Mouse (Mus musculus) forebrain, embryonic 16.5 days (tissue): ENCODE results near the gene Atoh7. TPM values are rescaled to one million over a fixed set of nuclear protein-coding genes. Genes with fewer than 3 reads are reported as not detected.

ENCODE experiments used
- ATAC-seq: fragments of 200-750 bp; cut with Nextera tagmentation; 2 replicates; pipeline ENCODE4 v1.8.0; 2017; ENCODE audit warnings: mild to moderate bottlenecking, moderate library complexity
- H3K27ac ChIP-seq: fragments of 300-500 bp; sonication (generic); 2 replicates; pipeline ENCODE4 v1.5.1; 2014; ENCODE audit warnings: low read length, control low read depth
- H3K27me3 ChIP-seq: fragments of 300-500 bp; sonication (generic); replicated peaks from 2 replicates; pipeline ENCODE4 v1.6.1; 2014; ENCODE audit warnings: low read length; ENCODE audit not compliant: control insufficient read depth, insufficient read depth
- H3K36me3 ChIP-seq: fragments of 300-500 bp; sonication (generic); 2 replicates; pipeline ENCODE4 v1.6.1; 2014; ENCODE audit not compliant: control insufficient read depth, insufficient read depth
- H3K4me1 ChIP-seq: fragments of 300-500 bp; sonication (generic); replicated peaks from 2 replicates; pipeline ENCODE4 v1.6.1; 2014; ENCODE audit warnings: low read length; ENCODE audit not compliant: control insufficient read depth, insufficient read depth
- H3K4me2 ChIP-seq: fragments of 300-500 bp; sonication (generic); 2 replicates; pipeline ENCODE4 v1.6.1; 2014; ENCODE audit warnings: mild to moderate bottlenecking, low read length, control low read depth
- H3K4me3 ChIP-seq: fragments of 300-500 bp; sonication (generic); replicated peaks from 2 replicates; pipeline ENCODE4 v1.5.1; 2014; ENCODE audit warnings: mild to moderate bottlenecking, low read length, control low read depth
- H3K9ac ChIP-seq: fragments of 300-500 bp; sonication (generic); replicated peaks from 2 replicates; pipeline ENCODE4 v1.6.1; 2014; ENCODE audit warnings: low read depth, low read length, control low read depth
- H3K9me3 ChIP-seq: fragments of 300-500 bp; sonication (generic); 2 replicates; pipeline ENCODE4 v1.6.1; 2016; ENCODE audit warnings: low read length; ENCODE audit not compliant: control insufficient read depth
- WGBS: fragments of 180-500 bp; shearing (Covaris S2); extraction: QIAGEN DNeasy Blood & Tissue Kit; methylation state at CpG from one replicate; pipeline ENCODE4 v1.1.7; 2014; 5-methylcytosine and 5-hydroxymethylcytosine counted together
- polyA plus RNA-seq: library from polyadenylated mRNA; unstranded; fragments of >200 nt; fragmentation: Nextera tagmentation; extraction: Ambion mirVana; gene quantifications from 2 replicates; pipeline ENCODE4 v1.2.1, GENCODE M21; 2015

Atoh7 gene
- polyA plus RNA-seq, 1 experiment from 2014 or later, result 0.98 TPM

DNA sequence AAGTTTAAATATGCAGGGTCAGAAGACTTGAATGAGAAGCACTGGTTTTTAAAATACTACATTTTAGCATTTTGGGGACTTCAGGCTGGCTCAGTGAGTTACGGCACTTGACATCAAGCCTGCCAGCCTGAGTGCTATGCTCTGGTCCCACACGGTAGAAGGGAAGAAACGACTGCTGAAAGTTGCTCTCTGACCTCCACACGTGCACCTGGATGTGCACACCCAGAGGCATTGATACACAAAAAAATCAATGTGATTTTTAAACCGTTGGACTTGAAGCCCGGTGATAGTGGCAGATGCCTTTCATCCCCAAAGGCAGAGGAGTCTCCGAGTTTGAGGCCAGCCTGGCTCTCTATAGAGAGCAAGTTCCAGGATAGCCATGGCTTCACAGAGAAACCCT is 7.5 kb upstream of the Atoh7 start:
- H3K27ac ChIP-seq, result no peak overlapping the region
- ATAC-seq, result no peak
- no peak overlapping the region for H3K9ac ChIP-seq
- H3K4me1 ChIP-seq, result peaks cover 12% of the 10 kb centered on the region
- no peaks in the 10 kb centered on the region for H3K27me3 ChIP-seq
- H3K4me2 ChIP-seq, result no peak overlapping the region
- no peaks in the 10 kb centered on the region for H3K36me3 ChIP-seq
- H3K9me3 ChIP-seq, result no peaks in the 10 kb centered on the region
- 85% methylated on average over 7 of the region's 7 CpGs for WGBS
- H3K4me3 ChIP-seq, result no peak overlapping the region

DNA sequence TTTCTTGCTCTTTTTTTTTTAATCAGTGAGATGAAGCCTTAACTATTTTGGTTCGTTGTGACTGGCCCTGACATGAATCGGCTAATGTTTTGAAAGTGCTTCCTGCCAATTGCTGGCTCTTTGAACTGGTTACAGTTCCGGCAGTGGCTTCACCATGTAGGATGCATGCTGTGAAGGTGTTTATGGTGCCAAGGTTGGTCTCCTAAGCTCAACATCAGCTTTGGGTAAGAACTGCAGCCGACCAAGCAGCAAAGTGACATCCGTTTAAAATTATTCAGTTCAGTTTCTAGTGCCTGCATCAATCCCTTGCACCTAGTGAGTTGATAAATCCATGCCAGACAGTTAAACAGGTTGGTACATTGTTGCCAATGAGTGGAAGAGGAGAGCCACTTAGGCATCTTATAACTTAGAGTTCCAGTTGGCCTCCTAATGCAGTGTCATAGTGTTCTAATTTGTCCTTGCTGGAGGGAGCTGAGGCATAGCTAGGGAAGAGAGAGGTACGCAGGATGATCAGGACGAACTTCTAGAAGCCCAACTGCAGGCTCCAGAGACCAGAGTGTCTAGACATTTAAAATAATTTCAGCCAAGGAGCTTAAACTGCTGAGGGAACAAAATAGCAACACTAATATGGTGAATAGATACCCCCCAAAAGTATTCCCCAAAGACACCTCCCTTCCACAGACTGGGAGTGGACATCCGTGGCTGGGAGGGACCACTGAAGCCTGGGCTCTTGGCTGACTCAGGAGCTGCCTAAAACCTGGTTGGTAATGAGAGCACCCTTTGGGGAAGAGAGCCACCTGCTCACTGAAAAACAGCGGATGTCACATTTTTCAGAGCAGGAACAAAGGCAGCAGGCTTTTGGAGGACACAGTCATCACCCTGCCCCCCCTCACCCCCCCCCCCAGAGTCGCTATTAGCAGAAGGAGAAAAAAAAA is 6.6 kb upstream of the Atoh7 start:
- Histone ChIP-seq H3K4me1 (peaks cover 12% of the 10 kb centered on the region), H3K4me2 (no peak overlapping the region), H3K4me3 (no peak overlapping the region), H3K9me3 (no peaks in the 10 kb centered on the region), H3K9ac (no peak overlapping the region), H3K27me3 (no peaks in the 10 kb centered on the region), H3K27ac (no peak overlapping the region), H3K36me3 (no peaks in the 10 kb centered on the region)
- no peak for ATAC-seq
- 66% methylated on average over 10 of the region's 10 CpGs for WGBS

DNA sequence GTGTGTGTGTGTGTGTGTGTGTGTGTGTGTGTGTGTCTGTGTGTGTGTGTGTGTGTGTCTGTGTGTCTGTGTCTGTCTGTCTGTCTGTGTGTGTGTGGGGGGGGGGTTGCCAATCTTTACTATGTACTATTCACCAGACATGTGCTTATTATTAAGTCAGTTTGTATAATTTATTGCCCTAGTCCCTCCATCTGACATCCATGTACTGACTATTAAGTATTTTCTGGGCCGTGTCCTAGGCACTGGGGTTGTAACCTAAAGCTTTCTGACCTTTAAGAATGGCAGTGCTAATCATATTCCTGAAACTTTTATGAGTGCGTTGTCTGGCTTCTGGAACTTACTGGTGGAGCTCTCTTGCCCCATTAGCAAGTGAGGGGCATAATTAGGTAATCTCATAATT is 2.7 kb upstream of the Atoh7 start:
- 62% methylated on average over 2 of the region's 2 CpGs for WGBS
- Histone ChIP-seq H3K9ac (no peak overlapping the region), H3K27me3 (0 out of 2 replicates have a peak, but pooled peaks cover 2% of the 10 kb centered on the region), H3K4me2 (no peak overlapping the region), H3K9me3 (no peaks in the 10 kb centered on the region), H3K4me3 (no peak overlapping the region), H3K27ac (no peak overlapping the region), H3K36me3 (no peaks in the 10 kb centered on the region), H3K4me1 (peaks cover 11% of the 10 kb centered on the region)
- no peak for ATAC-seq

DNA sequence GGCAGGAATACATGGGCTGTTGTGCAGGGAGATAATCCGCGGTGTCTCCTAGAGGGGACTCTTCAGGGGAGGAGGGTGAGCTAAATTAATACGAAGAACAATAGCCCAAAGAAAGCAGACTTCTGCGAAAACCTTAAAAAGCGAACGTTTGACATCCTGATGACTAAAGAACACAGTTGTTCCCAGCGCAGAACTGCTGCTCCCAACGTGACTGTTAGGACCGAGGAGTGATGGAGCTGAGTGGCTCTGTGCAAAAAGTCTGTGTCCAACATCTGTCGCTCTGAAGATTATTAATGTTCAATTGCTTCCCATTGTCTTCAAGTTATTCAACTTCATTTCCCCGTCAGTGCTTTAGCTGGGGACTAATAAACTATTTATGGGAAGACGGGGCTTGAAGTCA is 1.3 kb upstream of the Atoh7 start:
- Histone ChIP-seq H3K27ac (no peak overlapping the region), H3K36me3 (no peaks in the 10 kb centered on the region), H3K4me1 (peaks cover 11% of the 10 kb centered on the region), H3K4me3 (no peak overlapping the region), H3K27me3 (0 out of 2 replicates have a peak, but pooled peaks cover 2% of the 10 kb centered on the region), H3K9me3 (no peaks in the 10 kb centered on the region), H3K9ac (no peak overlapping the region), H3K4me2 (no peak overlapping the region)
- ATAC-seq, result no peak
- 55% methylated on average over 12 of the region's 12 CpGs for WGBS

DNA sequence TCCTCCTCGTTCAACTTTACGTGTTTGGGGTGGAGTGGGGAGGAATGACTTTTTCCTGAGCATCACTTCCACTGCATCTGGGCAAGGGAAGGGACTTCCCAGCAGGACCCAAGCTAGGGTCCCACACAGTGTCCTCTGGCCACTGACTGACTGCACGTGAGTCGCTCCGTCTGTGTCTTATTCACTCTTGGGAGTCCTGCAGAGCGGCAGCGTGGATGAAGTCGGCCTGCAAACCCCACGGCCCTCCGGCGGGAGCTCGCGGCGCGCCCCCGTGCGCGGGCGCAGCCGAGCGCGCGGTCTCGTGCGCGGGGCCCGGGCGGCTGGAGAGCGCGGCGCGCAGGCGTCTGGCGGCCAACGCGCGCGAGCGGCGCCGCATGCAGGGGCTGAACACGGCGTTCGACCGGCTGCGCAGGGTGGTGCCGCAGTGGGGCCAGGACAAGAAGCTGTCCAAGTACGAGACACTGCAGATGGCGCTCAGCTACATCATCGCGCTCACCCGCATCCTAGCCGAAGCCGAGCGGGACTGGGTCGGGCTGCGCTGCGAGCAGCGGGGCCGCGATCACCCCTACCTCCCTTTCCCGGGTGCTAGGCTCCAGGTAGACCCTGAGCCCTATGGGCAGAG is 601 bp downstream of the Atoh7 start:
- WGBS, result under 1% methylated on average over 62 of the region's 62 CpGs
- H3K4me2 ChIP-seq, result peak overlapping the region; percentile 98
- no peaks in the 10 kb centered on the region for H3K9me3 ChIP-seq
- H3K9ac ChIP-seq, result peak overlapping the region; percentile 79
- peak overlapping the region; percentile 75 for H3K4me3 ChIP-seq
- peak; percentile 95 for ATAC-seq
- peaks cover 11% of the 10 kb centered on the region for H3K4me1 ChIP-seq
- 0 out of 2 replicates have a peak, but pooled peaks cover 2% of the 10 kb centered on the region for H3K27me3 ChIP-seq
- no peaks in the 10 kb centered on the region for H3K36me3 ChIP-seq
- no peak overlapping the region for H3K27ac ChIP-seq

DNA sequence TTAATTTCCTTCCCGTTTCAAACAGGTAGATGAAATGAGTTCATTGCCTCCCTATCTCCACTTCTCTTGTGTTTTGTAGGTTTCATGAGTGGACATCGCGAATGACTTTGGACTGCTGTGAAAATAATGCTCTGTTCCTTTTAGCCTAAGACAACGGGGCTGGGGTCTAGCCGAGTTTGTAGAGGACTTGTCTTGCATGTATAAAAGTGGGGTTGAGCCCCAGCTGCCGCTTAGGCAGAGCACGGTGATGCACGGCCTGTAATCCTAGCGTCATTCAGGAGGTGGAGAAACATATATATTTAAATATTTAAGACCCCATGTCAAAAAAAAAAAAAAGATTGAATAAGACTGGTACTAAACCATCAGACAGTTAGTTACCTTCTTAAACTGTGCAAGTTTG is 1.2 kb downstream of the Atoh7 start:
- H3K9ac ChIP-seq, result peak overlapping the region; percentile 79
- no peaks in the 10 kb centered on the region for H3K9me3 ChIP-seq
- WGBS, result 6% methylated on average over 9 of the region's 9 CpGs
- H3K4me1 ChIP-seq, result peaks cover 11% of the 10 kb centered on the region
- ATAC-seq, result peak; percentile 42; the same call in 1 of the 2 replicates
- peak overlapping the region; percentile 98 for H3K4me2 ChIP-seq
- 0 out of 2 replicates have a peak, but pooled peaks cover 2% of the 10 kb centered on the region for H3K27me3 ChIP-seq
- H3K27ac ChIP-seq, result no peak overlapping the region
- H3K36me3 ChIP-seq, result no peaks in the 10 kb centered on the region
- H3K4me3 ChIP-seq, result peak overlapping the region; percentile 75

DNA sequence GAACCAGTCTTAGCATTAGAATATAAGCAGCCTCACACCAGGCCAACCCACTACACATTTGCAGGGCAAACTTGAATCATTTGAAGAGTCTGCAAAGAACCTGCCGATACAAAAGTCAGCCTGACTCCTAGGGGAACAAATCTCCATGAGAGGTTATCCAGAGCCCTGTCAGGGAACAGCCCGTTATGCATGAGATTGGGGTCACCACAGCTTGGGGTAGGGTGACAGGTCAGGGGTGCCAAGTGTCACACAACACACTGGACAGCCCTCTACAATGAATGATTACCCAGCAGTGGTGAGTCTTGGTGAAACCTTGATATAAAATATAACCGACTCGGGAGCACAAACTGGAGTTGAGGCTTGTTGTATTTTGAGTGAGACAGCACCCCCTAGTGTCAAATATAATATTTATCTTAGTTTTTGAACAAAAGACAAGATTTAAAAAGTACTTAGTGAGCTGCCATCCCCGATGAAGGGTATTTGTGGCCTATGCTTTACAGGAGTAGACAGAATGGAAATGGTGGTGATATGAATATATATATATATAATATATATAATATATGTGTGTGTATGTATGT is 13.7 kb downstream of the Atoh7 start:
- Histone ChIP-seq H3K9me3 (no peaks in the 10 kb centered on the region), H3K4me3 (no peak overlapping the region), H3K36me3 (no peaks in the 10 kb centered on the region), H3K4me2 (no peak overlapping the region), H3K27ac (no peak overlapping the region), H3K4me1 (no peaks in the 10 kb centered on the region), H3K27me3 (no peaks in the 10 kb centered on the region), H3K9ac (no peak overlapping the region)
- WGBS, result 39% methylated on average over 5 of the region's 5 CpGs
- ATAC-seq, result 0 out of 2 replicates have a peak, but pooled peaks have one; percentile 28

DNA sequence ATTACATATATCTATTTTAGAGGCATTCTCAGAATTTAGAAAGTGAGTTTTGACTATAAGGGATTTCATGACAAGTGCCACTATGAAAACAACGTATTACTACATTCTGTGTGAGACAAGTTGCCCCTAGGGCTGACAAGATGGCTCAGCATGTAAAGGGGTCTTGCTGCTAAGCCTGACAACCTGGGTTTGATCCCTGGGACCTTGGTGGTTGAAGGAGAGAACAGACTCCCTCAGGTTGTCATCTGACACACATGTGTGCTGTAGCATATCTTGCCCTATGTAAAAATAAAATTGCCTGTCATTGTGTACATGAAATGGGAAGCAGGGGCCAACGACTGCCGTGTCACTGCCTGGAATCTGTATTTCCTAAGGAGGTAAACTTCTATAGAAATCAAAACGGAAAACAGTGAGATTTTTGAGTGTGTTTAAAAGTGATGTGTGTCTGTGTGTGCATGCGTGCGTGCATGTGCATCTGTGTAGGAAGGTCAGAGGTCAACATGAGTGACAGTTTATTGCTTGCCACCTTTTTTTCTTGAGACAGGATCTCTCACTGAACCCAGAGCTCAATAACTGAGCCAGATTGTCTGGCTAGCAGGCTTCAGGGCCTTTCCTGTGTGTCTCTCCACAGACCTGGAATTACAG is 14.4 kb downstream of the Atoh7 start:
- Histone ChIP-seq H3K4me2 (no peak overlapping the region), H3K27me3 (no peaks in the 10 kb centered on the region), H3K4me1 (no peaks in the 10 kb centered on the region), H3K4me3 (no peak overlapping the region), H3K36me3 (no peaks in the 10 kb centered on the region), H3K27ac (no peak overlapping the region), H3K9me3 (no peaks in the 10 kb centered on the region), H3K9ac (no peak overlapping the region)
- ATAC-seq, result no peak
- WGBS, result 86% methylated on average over 6 of the region's 6 CpGs

DNA sequence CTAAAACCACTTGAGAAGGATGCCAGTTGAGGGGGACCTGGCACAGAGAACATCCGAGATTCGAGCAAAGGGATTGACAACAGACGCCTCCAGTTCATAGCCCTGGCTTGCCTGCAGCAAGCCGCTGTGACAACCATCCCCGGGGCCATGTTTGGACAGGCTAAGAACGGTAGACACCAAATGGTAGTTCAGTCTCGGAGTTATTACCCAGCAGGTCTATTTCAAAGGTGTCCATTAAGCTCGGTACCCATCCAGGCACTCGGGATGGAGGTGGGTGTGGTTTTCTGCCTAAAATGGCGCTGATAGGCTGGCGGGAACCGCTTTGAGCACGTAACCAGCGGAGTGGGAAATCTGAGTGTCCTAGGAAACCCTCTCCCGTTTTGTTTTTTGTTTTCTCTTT is 16.4 kb downstream of the Atoh7 start:
- ATAC-seq, result no peak
- Histone ChIP-seq H3K9ac (no peak overlapping the region), H3K36me3 (no peaks in the 10 kb centered on the region), H3K27ac (no peak overlapping the region), H3K4me2 (no peak overlapping the region), H3K4me1 (no peaks in the 10 kb centered on the region), H3K4me3 (no peak overlapping the region), H3K9me3 (no peaks in the 10 kb centered on the region), H3K27me3 (no peaks in the 10 kb centered on the region)
- WGBS, result 89% methylated on average over 15 of the region's 15 CpGs
